Mouse (Mus musculus) embryo, embryonic 11 days (tissue): Measurements from ENCODE around the gene 1700001P01Rik.
"Not testable (repeated sequence)": the region's sequence is repeated elsewhere in the genome, so short reads cannot be mapped to it uniquely, and the experiment has no call there.

ENCODE experiments used
- DNase-seq: peaks from one replicate; pipeline ENCODE4 v3.0.0-alpha.2; 2015

Gene 1700001P01Rik

DNA sequence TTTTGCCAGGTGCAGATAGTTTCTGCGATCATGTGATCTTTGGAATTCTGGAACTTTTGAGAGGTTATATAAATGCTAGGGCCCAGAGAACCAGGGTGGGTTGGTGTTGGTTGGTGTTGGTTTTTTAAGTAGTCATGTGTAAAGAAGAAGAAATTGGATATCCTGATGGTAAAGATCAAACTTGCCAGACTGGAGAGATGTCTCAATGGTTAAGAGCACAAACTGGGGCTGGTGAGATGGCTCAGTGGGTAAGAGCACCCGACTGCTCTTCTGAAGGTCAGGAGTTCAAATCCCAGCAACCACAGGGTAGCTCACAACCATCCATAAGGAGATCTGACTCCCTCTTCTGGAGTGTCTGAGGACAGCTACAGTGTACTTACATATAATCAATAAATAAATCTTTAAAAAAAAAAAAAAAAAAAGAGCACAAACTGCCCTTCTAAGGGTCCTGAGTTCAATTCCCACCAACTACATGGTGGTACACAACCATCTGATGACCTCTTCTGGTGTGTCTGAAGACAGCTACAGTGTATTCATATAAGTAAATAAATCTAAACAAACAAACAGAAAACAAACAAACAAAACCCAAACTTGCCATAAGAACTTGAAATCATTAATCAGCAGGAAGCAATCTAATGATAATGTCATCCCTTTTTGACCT lies 15.2 kb upstream of the 1700001P01Rik start:
- DNase-seq: not testable (repeated sequence)

DNA sequence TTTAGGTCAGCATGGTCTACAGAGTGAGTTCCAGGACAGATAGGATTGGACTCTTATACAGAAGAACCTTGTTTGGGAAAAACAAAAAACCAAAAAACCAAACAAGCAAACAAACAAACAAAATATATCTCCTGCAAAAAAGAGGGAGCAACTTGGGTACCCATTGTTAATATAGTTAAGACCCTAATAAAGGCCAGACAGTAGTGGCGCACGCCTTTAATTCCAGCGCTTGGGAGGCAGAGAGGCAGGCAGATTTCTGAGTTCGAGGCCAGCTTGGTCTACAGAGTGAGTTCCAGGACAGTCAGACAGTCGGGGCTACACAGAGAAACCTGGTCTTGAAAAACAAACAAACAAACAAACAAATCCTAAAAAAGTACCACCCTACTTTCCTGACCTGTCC lies 14.0 kb upstream of the 1700001P01Rik start:
- DNase-seq: no peak

DNA sequence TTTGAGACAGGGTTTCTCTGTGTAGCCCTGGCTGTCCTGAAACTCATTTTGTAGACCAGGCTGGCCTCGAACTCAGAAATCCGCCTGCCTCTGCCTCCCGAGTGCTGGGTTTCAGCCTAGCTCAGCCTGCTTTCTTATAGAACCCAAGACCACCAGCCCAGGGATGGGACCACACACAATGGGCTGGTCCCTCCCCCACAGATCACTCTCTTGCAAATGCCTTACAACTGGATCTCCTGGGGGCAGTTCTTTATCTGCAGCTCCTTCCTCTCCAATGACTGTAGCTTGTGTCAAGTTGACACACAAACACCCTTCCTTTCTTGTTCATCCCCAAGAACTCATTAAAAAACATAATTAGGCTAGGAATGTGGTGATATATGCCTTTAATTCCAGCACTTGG lies 12.2 kb upstream of the 1700001P01Rik start:
- DNase-seq: no peak

DNA sequence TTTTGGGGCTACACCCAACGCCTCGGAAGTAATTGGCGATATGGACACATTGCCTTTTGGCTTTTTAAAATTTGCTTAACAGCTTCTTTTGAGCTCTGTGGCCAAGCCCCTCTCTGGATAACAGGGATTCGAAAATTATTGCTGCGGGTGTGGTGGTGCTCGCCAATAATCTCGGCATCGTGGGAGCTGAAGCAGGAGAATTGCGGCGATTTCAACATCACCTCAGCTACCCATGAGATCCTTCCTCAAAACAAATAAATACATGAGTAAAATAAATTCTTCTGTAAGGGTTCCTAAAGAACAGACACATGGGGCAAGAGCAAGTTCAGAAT lies 6.8 kb upstream of the 1700001P01Rik start:
- no peak for DNase-seq

GRCm38 (mm10) chr11:97781832-97782563 lies 6.3 kb upstream of the 1700001P01Rik start, which contains the start of gene Rpl23:
Rpl23 (minus strand) TSS chr11:97782437.
- peak; percentile 99 for DNase-seq

GRCm38 (mm10) chr11:97781478-97781831 lies 5.7 kb upstream of the 1700001P01Rik start:
- no peak for DNase-seq

- DNase-seq: no peak
These were observed 4.4 kb upstream of the 1700001P01Rik start for GRCm38 (mm10) chr11:97779968-97780701.

- DNase-seq: no peak
These were observed 3.2 kb upstream of the 1700001P01Rik start for GRCm38 (mm10) chr11:97778918-97779317.

GRCm38 (mm10) chr11:97777129-97777529 lies 1.4 kb upstream of the 1700001P01Rik start:
- DNase-seq: peak; percentile 50

- DNase-seq: peak; percentile 16
These were observed 895 bp upstream of the 1700001P01Rik start for GRCm38 (mm10) chr11:97776497-97777128.

DNA sequence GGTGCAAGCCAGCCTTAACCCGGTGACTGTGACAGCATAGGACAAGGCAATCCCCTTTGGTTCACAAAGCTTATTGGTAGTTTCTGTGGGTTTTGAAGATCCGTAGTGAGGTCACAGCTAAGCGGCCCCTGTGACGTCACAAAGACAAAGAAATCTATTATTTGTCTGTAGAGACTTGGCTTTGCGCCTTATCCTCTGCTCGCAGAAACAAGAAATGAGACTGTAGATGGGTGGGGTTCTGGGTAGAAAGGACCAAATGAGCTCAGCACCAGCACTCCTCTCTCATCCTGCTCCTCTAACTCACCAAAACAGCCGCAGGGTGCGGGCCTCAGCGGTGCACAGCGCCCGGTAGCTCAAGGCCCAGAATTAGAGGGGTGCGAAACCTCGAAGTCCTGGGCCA lies 532 bp downstream of the 1700001P01Rik start:
- no peak for DNase-seq

- DNase-seq: no peak
These were observed 4.3 kb downstream of the 1700001P01Rik start for GRCm38 (mm10) chr11:97771410-97771809.

DNA sequence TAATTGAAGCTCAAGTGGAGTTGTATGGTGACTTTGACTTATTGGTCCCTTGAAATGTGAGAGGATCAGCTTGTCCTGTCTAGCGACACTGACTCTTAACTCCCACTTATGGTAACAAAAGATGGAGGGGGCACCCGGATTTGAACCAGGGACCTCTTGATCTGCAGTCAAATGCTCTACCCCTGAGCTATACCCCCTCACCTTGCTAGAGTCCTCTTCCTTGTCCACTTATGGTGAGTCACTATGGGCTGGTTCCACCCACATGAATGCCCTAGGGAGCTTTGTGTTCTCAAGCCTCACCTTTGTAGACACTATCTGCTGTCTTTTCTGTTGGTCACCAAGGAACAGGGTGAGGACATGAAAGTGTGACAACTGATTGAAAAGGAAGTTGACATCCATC lies 6.0 kb downstream of the 1700001P01Rik start:
- no peak for DNase-seq

DNA sequence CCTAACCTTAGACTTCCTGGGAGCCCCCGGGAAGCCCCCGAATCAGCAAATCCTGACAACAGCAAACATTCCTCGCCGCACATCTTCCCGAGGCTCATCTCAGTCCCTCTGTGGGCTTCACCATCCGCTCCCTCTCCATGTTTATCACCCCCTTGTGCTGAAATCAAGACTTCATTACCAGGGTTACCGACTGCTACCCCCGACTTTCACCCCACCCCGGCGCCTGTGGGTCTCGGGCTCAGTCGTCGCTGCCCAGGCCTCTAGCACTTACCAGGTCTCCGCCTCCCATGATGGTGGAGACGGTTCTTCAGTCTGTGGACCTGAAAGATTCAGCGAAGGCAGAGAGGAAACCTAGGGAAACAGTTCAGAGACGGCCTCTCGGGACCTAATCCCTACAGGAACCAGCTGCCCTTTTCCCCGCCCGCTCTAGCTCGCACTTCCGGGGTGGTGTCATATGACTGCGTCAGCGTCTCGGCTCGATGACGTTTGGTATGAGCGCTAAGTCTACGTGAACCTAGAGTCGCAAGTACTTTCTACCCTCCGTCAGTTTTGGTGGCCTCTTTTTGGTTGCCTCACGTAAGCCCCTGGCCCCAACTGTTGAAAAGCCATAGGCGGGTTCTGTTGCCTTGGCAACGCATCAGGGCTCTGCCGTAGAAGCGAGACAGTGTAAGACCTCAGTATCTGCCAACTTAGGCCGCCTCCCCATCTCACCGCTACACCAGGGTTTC lies 9.4 kb downstream of the 1700001P01Rik start, which contains the start of gene Cwc25:
TSS of gene Cwc25 (minus strand) at position 403 of the 728 bp plus-strand sequence.
- DNase-seq: peak; percentile 96

- peak; percentile 10 for DNase-seq
These were observed 14.1 kb downstream of the 1700001P01Rik start for GRCm38 (mm10) chr11:97761638-97762037.

DNA sequence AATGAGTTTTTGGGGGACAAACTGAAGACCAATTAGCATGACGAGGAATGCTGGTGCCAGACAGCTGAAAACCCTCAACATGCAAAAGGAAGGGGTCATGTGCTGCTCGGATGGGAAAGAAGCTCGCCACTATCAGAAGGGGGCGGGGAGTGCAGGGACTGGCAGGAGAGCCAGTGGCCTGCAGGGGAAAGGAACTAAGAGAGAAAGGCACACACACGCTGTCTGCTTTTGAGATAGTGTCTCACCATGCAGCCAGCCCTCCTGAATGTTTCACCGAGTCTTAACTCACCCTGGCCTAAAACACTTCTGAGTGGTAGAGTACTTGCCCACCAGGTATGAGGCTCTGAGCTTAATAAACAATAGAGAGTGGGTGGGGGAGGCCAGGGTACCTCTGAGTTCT lies 16.8 kb downstream of the 1700001P01Rik start:
- no peak for DNase-seq

GRCm38 (mm10) chr11:97758125-97758524 lies 17.6 kb downstream of the 1700001P01Rik start:
- no peak for DNase-seq

DNA sequence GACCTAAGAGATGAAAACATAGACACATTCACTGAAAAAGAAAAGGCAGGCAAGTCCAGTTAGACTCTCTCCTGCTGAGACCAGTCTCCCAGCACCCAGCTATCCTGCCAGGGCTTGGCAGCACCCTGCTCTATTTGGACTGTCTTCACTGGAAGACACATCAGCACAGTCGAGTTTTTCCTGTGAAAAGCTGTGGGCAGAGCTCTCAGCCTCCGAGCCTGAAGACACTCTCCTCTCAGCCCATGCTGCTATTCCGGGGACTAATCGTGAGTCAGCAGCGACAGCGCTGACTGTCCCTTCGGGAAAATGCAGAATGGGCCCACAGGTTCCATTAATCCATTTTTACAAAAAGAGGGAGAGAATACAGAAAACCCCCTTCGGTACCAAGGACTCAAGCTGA lies 22.4 kb downstream of the 1700001P01Rik start:
- DNase-seq: no peak

DNA sequence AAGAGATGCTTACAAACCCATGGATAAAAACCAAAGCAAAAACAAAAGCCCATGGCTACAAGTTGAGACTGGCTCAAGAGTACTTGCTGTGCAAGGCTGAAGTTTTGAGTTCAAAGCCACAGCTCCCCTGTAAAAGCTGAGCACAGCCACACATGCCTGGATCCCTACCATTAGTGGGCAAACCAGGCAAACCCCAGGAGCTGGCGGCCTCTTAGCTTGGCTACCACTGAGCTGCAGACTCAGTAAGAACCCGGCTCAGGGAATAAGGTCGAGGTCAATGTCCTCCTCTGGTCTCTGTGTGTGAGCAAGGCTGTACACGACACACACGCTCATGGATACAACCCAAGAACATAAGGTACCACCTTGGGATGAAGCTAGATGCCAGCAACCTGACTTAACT lies 27.2 kb downstream of the 1700001P01Rik start:
- DNase-seq: no peak

DNA sequence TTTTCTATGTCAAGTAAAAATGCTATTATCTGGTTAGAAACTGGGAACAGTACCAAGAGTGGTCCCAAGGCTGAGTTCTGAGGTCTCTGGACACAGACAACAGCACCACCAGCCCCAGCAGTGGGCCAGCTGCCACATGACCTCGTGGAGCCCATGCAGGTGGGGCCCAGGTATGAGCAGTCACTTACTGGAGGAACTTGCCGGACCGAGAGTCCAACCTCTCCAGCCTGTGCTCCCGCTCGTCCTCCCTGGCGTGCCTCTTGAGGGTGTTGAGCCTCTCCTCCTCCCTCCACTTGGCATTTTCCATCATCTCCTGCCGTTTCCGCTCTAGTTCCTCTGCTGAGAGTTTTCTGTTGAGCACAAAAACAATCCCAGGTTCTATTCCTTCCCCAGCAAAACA lies 27.9 kb downstream of the 1700001P01Rik start:
- no peak for DNase-seq

- DNase-seq: no peak
These were observed 30.4 kb downstream of the 1700001P01Rik start for GRCm38 (mm10) chr11:97745331-97745721.

- DNase-seq: peak; percentile 99
These were observed 30.9 kb downstream of the 1700001P01Rik start for GRCm38 (mm10) chr11:97744718-97745330.
